Mouse (Mus musculus) layer of hippocampus, adult 9-10 months (tissue): Measurements from ENCODE around the gene Prkce.
A peak's percentile ranks its signal among the peaks of the same experiment; 100 is the strongest.

ENCODE experiments used
- DNase-seq: peaks from one replicate; pipeline ENCODE4 v3.0.0; 2022; ENCODE audit warnings: low spot score

Prkce gene

GRCm38 (mm10) chr17:86415989-86416388 lies 248.4 kb downstream of the Prkce start:
- DNase-seq, result no peak

- DNase-seq, result no peak
Measured at GRCm38 (mm10) chr17:86418334-86418733, 250.7 kb downstream of the Prkce start.

- no peak for DNase-seq
Measured at GRCm38 (mm10) chr17:86419199-86419598, 251.6 kb downstream of the Prkce start.

GRCm38 (mm10) chr17:86420646-86421338 lies 253.2 kb downstream of the Prkce start:
- no peak for DNase-seq

GRCm38 (mm10) chr17:86422023-86422422 lies 254.4 kb downstream of the Prkce start:
- no peak for DNase-seq

- DNase-seq, result no peak
Measured at GRCm38 (mm10) chr17:86429877-86430276, 262.3 kb downstream of the Prkce start.

- no peak for DNase-seq
Measured at GRCm38 (mm10) chr17:86433117-86433516, 265.5 kb downstream of the Prkce start.

- no peak for DNase-seq
Measured at GRCm38 (mm10) chr17:86433813-86434212, 266.2 kb downstream of the Prkce start.

GRCm38 (mm10) chr17:86434781-86435180 lies 267.2 kb downstream of the Prkce start:
- no peak for DNase-seq

GRCm38 (mm10) chr17:86435570-86435969 lies 268.0 kb downstream of the Prkce start:
- DNase-seq, result no peak

- no peak for DNase-seq
Measured at GRCm38 (mm10) chr17:86435984-86436383, 268.4 kb downstream of the Prkce start.

- no peak for DNase-seq
Measured at GRCm38 (mm10) chr17:86436583-86437370, 269.2 kb downstream of the Prkce start.

- no peak for DNase-seq
Measured at GRCm38 (mm10) chr17:86437516-86438277, 270.1 kb downstream of the Prkce start.

- no peak for DNase-seq
Measured at GRCm38 (mm10) chr17:86438278-86438661, 270.7 kb downstream of the Prkce start.

GRCm38 (mm10) chr17:86438763-86439162 lies 271.2 kb downstream of the Prkce start:
- DNase-seq, result no peak

GRCm38 (mm10) chr17:86441098-86441497 lies 273.5 kb downstream of the Prkce start:
- DNase-seq, result no peak

GRCm38 (mm10) chr17:86443886-86444285 lies 276.3 kb downstream of the Prkce start:
- no peak for DNase-seq

- peak; percentile 90 for DNase-seq
Measured at GRCm38 (mm10) chr17:86444578-86445419, 277.2 kb downstream of the Prkce start.

GRCm38 (mm10) chr17:86445420-86445720 lies 277.8 kb downstream of the Prkce start:
- DNase-seq, result no peak

- DNase-seq, result no peak
Measured at GRCm38 (mm10) chr17:86445900-86446299, 278.3 kb downstream of the Prkce start.

GRCm38 (mm10) chr17:86447101-86447598 lies 279.6 kb downstream of the Prkce start:
- no peak for DNase-seq

GRCm38 (mm10) chr17:86452934-86453333 lies 285.3 kb downstream of the Prkce start:
- DNase-seq, result no peak
